Mouse (Mus musculus) B cell, adult 2 months (primary cell): ENCODE data around the gene Cd40.

Experiments used
- DNase-seq, 2 experiments: peaks; one replicate each; pipeline ENCODE4 v3.0.0; 2022

Cd40 gene

DNA sequence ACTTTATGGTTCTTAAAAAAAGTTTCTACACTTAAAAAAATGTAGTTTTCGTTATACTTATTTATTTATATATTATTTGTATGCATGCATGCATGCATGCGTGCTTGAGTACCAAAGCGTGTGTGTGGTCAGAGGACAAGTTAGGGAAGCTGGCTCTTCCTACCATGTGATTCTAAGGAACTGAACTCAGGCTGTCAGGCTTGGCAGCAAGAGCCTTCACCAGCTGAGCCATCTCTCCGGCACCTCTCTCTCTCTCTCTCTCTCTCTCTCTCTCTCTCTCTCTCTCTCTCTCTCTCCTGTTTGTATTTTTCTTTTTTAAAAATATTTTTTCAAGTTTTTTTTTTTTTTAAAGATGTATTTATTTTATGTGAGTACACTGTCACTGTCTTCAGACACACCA lies 4.5 kb downstream of the Cd40 start:
- DNase-seq = no peak

DNA sequence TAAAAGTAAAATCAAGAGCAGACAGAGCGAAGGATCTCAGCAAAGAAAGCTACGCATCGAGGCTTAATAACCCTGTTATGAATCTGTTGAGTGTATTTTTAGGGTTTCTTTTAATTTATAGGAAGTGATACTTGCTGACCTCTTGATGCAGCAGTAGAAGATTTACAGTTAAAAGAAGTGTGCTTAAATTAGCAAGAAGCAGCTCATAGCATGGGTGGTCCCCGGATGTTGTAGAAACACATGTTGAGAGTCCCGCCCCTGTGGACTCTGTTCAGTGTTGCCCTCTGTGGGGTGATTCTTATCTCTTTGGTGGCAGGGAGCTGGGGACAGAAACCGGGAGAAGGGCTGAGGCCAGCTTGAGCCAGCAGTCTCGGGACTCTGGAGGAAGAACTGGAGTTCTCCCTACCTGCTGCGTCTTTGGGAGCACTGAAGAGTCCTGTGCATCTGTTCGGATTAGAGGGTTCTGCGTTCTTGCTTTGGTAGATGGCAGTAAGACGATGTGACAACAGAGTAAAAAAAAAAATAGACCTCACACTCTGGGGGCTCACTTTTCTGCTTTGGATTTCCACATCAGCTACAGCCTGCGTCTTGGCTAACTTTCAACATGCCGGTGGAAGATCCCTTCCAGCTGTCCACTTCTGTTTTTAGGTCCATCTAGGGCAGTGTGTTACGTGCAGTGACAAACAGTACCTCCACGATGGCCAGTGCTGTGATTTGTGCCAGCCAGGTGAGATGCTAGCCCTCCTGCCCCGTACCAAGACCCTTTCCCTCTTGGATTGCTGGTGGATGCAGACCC lies 6.4 kb downstream of the Cd40 start:
- DNase-seq = peak; percentile 61 to 69

DNA sequence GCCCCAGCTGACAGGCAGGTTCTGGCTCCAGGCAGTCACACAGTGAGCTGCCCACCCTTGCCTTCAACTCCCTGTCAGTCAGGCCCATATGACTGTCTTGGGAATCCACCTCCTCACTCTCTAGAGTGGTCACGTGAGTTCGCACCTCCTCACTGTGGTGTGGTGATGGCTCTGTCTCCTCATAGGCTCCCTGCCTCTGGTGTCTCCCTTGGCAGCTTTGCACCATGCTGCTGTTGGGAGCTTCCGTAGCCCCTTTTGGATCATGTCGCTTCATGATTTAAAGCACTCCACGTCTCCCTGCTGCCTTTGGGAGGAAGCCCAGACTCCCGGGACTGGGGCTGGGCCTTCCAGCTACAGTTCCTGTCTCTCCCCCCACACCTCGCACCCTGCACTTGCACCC lies 9.1 kb downstream of the Cd40 start:
- no peak for DNase-seq

DNA sequence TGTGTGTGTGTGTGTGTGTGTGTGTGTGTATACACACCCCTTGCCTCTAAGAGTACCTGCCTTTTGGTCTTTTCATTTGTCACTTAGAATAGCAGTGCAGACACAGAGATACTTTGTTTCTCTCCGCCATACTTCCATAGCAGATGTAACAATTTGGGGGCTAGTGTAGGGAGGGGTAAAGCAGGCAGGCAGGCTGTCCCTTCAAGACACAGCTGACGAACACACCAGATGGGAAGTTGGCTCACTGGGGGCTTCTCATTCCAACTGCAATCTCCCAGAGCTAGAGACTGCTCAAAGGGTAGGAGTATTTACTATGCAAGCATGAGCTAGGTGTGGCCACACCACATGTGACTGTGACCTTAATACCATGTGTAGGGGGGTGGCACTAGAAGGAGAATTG lies 13.4 kb downstream of the Cd40 start:
- DNase-seq = no peak

DNA sequence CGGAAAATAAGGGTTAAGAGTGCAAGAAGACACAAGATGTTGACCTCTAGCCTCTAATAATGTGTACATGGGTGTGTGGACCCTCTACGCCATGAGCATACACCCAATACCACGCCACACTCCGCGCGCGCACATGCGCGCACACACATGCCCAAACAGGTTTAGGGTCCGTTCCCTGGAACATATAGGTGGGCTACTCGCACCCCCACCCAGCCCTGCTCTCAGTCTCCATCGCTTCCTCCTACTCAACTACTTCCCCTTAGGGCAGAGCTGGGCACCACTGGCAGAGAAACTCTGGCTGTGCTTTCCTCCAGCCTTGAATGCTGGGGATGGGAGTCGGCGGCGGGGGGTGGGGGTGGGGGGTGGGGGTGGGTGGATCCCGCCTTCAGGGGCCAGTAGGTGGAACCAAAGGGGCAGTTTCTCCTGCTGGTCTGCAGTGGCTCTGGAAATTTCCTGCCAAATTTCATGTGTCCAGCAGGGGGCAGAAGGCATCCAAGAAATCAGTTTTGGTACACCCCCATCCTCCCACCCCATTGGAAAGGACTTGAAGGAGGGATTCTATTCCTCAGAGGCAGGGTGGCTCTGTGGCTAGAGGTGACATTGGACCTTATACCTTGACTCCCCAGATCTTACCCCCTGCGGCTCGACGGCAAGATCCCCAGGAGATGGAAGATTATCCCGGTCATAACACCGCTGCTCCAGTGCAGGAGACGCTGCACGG lies 14.8 kb downstream of the Cd40 start:
- peak; percentile 63 to 70 for DNase-seq

DNA sequence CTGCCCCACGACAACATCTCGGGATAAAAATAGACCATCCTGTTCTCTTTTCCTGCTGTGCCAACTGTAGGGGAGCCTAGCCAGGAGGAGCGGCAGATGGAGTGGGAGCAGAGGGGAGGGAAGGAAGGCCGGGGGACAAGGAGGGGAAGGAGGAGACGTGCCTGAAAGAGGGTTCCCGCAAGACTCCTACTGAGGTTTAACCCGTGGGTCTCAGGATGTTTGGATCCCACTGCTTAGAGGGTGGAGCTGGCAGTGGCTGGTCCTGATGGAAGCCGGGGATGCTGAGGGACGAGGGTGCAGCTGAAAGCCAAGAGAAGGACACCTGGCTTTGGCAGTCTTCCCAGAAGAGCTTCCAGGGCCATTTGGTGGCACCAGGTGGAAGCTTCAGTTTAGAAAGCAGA lies 18.0 kb downstream of the Cd40 start:
- no peak for DNase-seq

DNA sequence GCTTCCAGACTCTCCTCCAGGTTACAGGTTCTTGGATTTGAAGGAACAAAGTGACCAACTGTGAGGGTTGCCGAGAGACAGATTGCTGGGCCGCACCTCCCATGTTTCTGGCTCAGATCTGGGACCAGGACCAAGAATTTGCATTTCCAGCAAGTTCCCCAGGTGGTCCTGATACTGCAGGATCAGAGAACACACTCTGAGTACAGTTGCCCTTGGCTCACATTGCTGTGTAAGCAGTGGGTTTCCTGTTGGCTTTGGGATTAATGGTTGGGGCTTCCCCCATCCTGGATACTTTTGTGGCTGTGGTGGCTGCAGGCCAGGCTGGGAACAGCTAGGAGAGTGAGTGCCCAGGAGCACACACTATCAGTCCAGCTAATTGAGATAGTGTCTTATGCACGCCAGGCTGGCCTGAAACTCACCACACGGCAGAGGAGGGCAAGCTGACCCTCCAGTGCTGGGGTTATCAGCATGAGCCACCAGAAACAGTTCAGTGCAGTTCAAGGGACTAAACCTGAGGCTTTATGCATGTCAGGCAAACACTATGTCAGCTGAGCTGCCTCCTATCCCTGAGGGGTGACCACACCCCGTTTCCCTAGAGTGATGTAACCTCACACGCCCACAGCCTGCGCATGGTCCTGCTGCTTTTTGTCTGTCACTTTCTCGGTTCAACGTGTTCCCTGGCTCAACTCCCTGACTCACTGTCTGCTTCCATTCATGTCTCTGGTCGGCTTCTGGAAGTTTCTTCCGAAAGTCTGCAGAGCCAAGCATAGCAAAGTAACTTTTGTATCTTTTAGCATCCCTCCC lies 18.9 kb downstream of the Cd40 start:
- peak; percentile 17 for DNase-seq

DNA sequence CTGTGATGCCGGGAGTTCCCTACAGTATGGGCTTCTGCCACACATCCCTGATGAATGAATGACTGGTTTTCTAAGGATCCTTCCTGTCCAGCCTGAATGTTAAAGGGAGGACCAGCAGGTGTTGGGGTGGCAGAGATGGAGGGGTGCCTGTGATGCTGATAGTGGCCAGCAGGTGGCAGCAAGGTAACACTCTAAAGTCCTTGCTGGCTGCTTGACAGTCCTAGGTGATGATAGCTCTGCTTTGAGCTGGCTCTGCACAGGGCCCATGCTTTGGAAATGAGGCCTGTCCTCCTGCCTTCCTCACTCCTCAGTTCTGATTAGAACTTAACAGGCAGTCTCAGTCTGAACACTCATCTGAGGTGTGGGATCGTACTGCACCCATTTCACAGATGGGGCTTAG lies 19.5 kb downstream of the Cd40 start:
- peak; percentile 85 to 88 for DNase-seq

DNA sequence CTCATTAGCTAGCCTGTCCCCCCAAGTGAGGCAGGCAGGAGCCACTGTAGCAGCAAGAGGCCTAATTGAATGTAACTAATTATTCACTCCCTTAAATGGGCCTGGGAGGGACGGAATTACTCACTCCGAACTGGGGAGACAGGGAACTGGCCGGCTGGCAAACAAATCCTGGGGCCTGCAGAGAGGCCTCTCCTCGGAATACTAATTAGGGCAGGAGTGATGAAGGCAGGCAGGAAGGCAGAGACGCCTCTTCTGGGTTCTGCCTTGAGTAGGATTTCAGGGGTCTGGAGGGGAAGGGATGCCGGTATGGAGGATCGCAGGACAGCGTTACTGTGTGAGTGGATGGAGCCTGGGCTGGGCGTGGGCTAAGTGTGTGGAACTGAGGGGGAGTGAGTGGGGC lies 21.6 kb downstream of the Cd40 start:
- DNase-seq = no peak

DNA sequence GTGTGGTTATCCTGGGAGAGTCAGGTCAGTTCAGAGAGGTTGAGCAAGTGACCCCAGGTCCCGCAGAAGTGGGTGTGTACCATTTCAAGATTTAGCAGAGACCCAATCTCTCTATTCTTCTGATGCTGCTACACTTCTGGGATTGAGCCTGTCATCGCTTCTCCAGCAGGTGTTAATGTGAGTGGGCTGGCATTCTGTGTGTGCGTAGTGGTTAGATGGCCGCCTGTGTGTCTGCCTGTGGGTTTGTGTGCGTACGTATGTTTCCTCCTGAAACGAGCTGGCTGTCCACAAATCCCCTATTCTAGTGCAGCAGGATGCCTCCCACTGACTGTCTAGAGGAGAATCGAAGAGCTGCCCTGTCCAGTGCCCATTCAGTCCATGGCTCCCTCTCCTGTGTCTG lies 22.6 kb downstream of the Cd40 start:
- DNase-seq = no peak

DNA sequence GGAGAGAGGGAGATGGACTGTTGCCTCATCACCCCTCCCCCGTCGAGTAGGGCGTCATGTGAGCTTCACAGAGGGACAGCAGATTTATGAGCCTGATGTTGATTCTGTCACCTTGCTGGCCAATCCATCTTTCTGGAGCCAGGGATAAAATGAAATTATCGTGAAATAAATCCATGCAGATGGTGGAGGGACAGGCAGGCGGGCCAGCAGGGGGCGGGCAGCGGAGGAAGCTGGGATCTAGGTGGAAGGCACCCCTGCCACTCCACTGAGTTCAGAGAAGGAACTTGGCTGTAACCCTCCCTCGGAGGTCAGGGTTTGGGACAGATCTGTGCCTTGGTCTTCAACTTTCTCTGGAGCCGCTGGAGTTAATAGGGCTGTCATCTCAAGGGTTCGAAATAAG lies 23.2 kb downstream of the Cd40 start:
- DNase-seq = peak in 1 of 2 experiments; percentile 21

DNA sequence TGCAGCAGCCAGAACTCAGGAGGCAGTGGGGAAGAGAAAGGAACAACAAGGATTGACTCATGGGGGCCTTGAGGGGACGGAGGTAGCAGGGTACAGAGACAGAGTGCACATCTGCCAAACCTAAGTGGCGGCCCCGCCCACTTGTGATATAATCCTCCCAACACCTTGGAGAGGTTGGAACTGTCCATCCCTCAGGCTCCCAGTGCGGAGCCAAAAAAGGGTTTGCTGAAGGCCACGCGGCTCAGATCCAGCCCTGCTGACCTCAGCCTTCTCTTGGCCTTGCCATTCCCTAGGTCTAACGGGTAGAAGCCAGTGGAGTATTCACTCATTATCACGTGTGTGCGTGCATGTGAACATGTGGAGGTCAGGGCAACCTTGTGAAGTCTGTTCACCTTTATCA lies 25.2 kb downstream of the Cd40 start:
- no peak for DNase-seq

DNA sequence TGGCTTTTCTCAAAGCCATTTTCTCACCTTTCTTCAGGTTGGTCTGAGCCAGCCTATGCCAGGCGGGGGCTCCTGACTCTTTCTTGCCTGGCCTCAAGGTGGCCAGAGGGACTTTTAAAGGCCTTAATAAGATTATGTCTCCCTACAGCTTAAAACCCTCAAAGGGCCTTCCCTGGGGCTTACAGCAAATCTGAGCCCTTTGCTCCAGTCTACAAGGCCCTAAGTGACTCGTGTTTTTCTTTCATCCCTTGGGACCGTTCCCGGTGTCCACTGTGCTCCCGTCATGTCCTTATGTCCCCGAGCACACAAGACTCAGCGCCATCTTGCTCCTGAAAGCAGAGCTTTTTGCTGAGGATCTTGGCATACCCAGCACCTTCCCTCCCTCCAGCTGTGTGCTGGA lies 25.8 kb downstream of the Cd40 start:
- DNase-seq = no peak

DNA sequence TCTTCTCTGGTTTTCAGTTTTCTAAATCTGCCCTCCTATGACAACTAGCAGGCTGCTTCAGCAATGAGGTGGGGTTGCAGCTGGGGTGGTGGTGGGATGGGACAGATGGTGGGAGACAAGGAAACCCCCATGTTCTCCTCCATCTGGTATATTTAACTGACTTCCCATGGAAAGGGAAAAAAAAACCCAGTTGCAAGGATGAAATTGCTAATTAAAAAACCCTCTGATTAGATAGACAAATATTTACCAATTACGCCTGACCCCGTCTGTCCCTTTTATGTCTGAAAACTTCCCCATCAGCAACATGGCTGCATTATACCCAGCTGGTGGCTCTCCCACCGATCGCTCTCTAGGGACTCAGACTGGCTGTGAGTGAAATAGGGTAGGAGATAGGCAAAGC lies 31.2 kb downstream of the Cd40 start:
- no peak for DNase-seq

DNA sequence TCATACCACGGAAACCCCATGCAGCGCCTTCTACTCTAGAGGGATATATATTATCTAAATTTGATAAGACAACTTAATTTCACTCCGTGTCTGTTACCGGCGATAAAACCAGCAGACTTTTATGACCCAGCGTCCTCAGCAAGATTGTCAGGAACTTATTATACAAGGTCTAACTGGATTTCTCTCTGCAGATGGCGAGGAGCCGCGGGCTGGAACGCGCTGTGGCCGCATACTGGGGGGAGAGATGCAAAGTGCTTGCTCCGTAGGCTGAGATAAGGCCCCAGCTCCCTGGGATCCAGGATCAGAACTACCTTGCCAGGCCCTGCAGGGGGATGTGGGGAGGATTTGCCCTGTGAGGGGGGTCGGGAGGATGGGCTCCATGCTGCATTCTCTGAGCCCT lies 34.0 kb downstream of the Cd40 start:
- DNase-seq = no peak

DNA sequence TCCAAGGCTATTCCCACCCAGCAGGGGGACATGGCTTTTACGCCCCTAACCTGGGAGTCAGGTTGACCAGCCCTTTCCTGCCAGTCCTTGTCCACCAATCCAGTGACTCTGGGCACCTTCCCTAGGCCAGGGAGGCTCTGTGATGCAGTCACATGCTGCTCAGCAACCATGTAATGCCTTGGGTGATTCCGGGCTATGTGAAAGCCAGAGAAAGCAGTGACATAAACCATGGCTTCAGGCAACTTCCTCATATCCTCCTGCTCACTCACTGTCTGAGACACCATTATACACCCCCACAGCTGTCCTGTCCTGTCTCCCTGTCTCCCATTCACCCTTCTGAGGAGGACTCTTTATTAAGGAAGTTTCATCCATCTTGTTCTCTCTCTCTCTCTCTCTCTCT lies 35.2 kb downstream of the Cd40 start, which contains the start of gene 1700025C18Rik:
1700025C18Rik (minus strand) TSS at position 101 of the 400 bp plus-strand sequence.
- DNase-seq = no peak

DNA sequence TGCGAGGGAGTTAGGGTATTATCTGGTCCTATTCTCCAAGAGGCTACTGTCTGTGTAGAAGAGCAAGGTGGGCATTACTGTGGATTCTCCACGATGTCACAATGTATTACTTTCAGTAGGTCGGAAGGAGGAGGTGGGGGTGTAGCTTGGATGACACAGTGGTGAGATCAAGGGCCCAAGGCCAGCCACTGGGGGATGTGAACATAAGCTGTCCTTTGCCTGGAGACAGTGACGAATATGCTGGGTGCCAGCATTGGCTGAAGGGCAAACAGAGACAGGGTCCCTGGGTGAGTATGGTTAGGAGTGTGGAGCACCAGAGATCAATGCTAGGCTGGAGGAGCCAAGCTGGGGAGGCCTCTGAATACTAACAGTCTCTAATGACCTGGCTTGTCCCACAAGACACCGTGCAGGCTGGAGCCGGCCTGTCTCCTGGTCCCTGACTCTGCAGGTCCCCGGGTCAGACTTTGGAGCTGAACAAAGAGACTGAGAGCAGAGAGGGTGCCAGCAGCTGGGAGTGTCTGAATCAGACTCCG lies 36.1 kb downstream of the Cd40 start:
- DNase-seq = no peak

DNA sequence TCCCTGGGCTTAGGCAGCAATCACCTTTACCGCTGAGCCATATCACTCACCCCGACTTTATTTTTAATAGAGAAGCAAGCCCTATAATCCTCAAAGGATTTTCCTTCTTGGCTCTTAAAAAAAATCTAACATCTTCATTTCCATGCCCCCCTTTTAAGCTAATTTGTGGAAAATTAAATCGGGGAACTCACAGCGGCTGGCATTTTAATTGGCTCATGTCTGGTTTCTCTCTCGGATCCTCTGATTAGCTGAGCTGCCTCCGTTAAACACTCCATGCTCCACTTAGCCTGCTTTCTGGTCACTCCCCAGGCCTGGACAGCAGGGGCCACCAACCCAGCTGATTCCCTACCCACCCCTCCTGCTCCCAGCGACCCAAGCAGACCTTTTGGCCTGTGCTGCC lies 37.0 kb downstream of the Cd40 start:
- DNase-seq = no peak

DNA sequence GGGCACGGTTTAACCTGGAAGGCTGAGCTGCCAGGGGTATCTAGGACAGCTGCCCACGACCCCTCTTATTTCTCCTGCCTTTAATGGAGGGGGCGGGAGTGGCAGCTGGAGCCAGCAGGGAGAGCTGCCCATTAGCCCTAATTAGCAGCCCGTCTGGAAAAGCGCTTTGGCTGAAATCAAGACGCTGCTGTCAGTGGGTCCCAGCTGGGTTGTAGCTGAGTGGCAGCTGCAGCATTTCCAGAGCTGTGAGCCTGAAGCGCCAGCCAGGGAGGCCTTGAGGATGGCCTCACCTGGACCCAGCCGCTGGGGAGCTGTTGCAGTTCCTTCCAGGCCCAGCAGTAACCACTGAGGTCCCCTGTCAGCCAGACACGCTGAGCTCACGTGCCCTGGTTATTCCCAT lies 40.9 kb downstream of the Cd40 start:
- DNase-seq = no peak

DNA sequence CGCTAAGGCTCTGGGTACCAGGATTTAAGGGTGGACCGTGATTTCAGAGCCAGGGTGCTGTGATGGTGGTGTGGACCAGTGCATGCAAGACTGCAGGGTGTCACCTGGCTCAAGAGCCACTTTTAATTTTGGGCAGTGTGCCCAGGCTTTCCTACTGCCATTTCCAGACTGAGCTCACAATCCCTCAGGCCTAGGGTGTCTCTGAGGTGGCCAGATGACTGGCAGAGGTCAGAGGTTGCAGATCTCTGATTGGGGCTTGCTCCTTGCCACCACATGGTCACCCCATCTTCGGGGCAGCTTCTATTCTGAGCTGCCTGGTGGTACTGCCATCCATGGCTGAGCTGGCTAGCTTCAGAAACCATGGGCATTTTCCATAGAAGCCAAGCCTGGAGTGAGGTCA lies 43.4 kb downstream of the Cd40 start:
- no peak for DNase-seq

DNA sequence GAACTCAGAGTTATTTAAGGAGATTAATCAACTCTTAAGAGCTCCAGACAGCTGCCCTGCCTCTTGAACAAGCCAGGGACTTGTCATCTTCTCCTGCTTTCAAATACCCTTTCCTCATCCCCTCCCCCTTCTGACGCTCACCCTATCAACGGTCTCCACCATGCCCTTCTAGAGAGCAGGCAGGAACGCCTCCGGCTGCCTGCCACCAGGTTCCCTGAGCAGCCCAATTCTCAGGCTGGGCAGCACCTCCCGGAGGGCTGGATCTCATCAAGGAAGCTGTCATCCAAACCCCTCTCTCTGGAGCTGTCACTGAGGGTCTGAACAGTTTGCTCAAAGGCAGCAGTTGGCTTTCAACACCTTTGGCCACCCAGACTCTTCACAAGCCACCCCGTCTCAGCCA lies 45.3 kb downstream of the Cd40 start:
- DNase-seq = no peak

DNA sequence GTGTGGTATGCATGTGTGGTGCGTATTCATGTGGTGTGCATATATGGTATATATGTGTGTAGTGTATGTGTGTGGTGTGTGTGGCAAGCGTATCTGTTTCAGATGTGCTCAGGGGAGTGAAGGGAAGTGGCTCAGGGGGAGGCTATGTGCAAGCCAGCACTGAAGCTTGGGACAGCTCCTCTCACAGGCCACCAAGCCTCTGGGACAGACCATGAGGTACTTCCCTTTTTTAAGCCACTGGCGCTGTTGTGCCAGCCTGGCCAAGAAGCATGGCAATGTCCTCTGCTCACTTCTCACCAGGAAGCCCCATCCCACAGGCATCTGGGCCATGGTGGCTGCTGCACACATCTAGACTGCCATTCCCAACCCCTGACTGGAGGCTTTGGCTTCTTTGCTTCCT lies 47.5 kb downstream of the Cd40 start:
- no peak for DNase-seq

DNA sequence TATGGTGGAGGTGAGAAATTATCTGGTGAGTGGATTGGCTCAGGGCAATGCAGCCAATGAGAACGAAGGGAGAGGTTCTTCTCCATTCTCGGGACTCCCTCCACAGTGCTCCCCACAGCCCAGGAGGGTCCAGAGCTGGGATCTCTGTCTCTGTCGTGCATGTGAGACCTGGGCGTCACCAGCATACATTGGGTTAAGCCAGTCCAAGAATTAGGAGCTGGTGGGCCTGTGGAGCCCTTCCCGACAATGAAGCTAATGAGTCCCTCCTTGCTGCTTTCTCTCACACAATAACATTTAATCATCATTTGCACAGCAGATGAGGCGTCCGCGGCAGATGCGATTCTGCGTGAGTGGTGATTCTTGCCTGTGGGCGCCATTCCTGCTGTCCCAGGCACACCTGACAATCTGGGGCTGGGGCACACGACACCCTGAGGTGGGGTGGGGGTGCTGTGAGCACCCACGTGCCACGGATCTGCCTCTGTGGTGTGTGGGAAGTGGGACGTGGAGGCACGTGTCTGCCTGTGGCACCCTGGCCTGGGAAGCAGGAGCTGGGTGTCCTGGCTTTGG lies 50.2 kb downstream of the Cd40 start:
- no peak for DNase-seq
